Mouse (Mus musculus) cerebellum, adult (tissue): ENCODE data around the gene Taar6.

Experiments used
- ATAC-seq: cut with Nextera tagmentation; 2 replicates; pipeline ENCODE4 v1.9.2; 2017; ENCODE audit warnings: mild to moderate bottlenecking, moderate library complexity, mixed read lengths; ENCODE audit not compliant: insufficient number of reproducible peaks, low FRiP score, low TSS enrichment

Taar6 gene

GRCm38 (mm10) chr10:23985546-23985945 lies at the start of gene Taar6:
Taar6 (minus strand) TSS chr10:23985646.
- ATAC-seq = no peak

- no peak for ATAC-seq
Observed at GRCm38 (mm10) chr10:24031347-24031746, 45.9 kb upstream of the Taar6 start.

GRCm38 (mm10) chr10:24026922-24027321 lies 41.5 kb upstream of the Taar6 start, which contains the start of gene Taar7d:
Taar7d (plus strand) TSS chr10:24027222.
- no peak for ATAC-seq

GRCm38 (mm10) chr10:24008143-24008542 lies 22.7 kb upstream of the Taar6 start:
- ATAC-seq = no peak

GRCm38 (mm10) chr10:24007034-24007433 lies 21.6 kb upstream of the Taar6 start:
- ATAC-seq = no peak

- no peak for ATAC-seq
Observed at GRCm38 (mm10) chr10:24006442-24006841, 21.0 kb upstream of the Taar6 start.

- ATAC-seq = no peak
Observed at GRCm38 (mm10) chr10:23999639-24000038, 14.2 kb upstream of the Taar6 start, which contains the start of gene Taar7b. Taar7b (plus strand) TSS chr10:23999939.

- ATAC-seq = no peak
Observed at GRCm38 (mm10) chr10:23993381-23993780, 7.9 kb upstream of the Taar6 start, which contains the start of gene Taar7a. Taar7a (minus strand) TSS chr10:23993481.

- ATAC-seq = no peak
Observed at GRCm38 (mm10) chr10:23986419-23986818, 973 bp upstream of the Taar6 start.

GRCm38 (mm10) chr10:23978901-23979705 lies 6.3 kb downstream of the Taar6 start:
- ATAC-seq = peak; percentile 76

GRCm38 (mm10) chr10:23977958-23978357 lies 7.5 kb downstream of the Taar6 start:
- ATAC-seq = no peak

- ATAC-seq = peak; percentile 67; the same call in 1 of the 2 replicates
Observed at GRCm38 (mm10) chr10:23971256-23971655, 14.2 kb downstream of the Taar6 start.

GRCm38 (mm10) chr10:23970656-23971165 lies 14.7 kb downstream of the Taar6 start, which contains the start of gene Taar5:
Taar5 (plus strand) TSS chr10:23970706.
- peak; percentile 16; the same call in 1 of the 2 replicates for ATAC-seq

- ATAC-seq = no peak
Observed at GRCm38 (mm10) chr10:23964921-23965610, 20.4 kb downstream of the Taar6 start.

- no peak for ATAC-seq
Observed at GRCm38 (mm10) chr10:23963444-23963843, 22.0 kb downstream of the Taar6 start.

GRCm38 (mm10) chr10:23960444-23960915 lies 25.0 kb downstream of the Taar6 start, which contains the start of gene Taar4:
Taar4 (plus strand) TSS chr10:23960494.
- ATAC-seq = no peak

- ATAC-seq = no peak
Observed at GRCm38 (mm10) chr10:23959071-23959470, 26.4 kb downstream of the Taar6 start.

- peak; percentile 93 for ATAC-seq
Observed at GRCm38 (mm10) chr10:23951714-23952113, 33.7 kb downstream of the Taar6 start.

GRCm38 (mm10) chr10:23949508-23950005 lies 35.9 kb downstream of the Taar6 start, which contains the start of gene Taar3:
Taar3 (plus strand) TSS chr10:23949558.
- no peak for ATAC-seq

- no peak for ATAC-seq
Observed at GRCm38 (mm10) chr10:23948026-23948425, 37.4 kb downstream of the Taar6 start.
